Mouse (Mus musculus) cerebellum, adult 8-10 months (tissue): ENCODE measurements around the gene Fbxo28.

Experiments
- DNase-seq: peaks from one replicate; pipeline ENCODE4 v3.0.0; 2022

Fbxo28 gene

GRCm38 (mm10) chr1:182283231-182283630, 58.2 kb downstream of the Fbxo28 start:
- DNase-seq, result no peak

DNA sequence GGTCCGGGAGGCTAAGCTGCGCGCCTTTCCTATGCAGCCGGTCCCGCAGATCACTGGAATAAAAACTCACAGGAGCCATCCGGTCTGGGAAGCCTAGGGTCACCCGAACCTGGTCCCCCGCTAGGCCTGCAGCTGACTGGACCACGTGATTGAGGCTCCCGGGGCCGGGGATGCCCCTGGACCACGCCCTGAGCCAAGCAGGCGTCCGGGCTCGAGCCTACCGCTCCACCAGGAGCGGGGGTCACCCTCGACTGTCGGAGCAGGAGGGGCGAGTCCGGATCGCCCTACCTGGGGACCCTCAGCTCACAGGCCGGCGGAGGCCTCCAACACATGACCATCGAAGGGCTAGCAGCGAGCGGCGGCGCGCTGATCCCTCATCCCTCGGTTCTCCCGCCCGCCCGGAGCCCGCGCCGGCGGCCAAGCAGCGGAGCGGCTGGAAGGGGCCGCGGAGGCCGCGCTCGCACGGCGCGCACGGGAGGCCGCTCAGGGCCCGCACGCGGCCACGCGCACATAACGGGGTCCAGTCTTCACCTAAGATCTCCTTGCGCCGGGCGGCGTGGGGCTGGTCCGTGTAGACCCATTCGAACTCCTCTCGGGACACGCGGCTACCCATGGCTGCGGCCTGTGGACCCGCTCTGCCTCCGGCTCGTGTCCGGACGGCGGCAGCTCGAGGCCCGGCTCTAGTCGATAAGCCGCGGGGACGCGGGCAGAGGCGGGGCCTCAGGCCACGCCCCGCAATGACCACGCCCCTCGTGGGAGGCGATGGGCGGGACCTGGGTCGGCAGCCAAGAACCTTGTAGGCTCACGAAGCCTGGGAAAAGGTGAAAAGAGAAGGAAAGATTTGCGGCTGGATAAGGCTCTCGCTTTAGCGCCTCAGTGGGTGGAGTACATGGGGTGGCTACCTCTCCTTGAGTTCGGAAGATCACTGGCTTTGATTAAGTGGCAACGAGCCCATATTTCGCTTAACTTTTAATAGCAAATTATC, 59.0 kb downstream of the Fbxo28 start, which contains the start of gene Degs1:
TSS of gene Degs1 (minus strand) at position 714 of the 985 bp plus-strand sequence.
- DNase-seq, result peak; percentile 96

GRCm38 (mm10) chr1:182281251-182281711, 60.1 kb downstream of the Fbxo28 start:
- DNase-seq, result no peak

DNA sequence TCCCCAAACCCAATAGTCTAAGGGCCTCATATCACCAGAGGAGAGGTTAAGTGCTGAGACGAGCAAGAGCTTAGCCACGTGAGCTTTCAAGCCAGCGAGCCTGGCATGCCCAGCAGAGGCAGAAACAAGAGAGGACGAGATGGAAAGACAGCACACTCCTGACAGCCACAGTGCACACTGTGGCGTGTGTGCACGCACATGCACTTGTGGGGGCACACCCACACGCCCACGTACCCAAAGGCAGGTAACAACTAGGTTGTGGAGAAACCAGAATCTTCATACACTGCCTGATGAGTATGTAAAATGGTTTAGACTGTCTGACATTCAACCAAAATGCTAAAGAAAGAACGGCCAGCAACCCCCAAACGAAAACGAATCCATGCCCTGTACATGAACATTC, 60.9 kb downstream of the Fbxo28 start:
- no peak for DNase-seq

DNA sequence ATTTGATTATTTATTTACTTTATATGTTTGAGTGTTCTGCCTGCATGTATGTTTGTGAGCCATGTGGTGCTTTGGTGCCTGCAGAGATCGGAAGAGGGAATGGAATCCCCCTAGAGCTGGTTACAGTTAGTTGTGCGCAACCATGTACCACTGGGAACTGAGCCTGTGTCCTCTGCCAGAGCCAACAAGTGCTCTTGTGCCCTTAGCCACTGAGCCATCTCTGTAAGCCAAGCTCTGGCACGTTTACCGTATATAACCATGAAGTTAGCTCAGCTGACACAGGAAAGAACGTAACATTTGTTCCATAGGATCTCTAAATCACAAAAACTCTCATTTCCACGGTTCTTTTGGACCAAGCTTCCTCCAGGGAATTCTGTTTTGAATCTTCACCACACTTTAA, 61.4 kb downstream of the Fbxo28 start:
- no peak for DNase-seq

DNA sequence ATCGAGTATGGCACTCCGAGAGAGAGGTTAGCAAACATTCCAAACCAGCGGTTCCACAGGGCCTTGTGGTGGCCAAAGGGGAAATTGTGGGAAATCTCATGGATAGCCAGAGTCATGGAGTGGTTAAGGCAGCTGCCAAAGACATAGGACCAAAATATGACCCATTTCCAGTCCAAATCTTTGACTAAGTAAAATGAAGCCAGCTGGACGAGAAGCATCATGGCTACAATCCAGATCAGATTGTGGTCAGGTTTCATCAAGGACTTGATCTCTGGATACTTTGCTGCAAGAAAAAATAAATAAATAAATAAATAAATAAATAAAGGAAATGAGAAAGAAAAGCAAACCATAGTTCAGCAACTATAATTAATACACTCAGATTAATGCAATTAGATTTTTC, 62.0 kb downstream of the Fbxo28 start:
- DNase-seq, result no peak

DNA sequence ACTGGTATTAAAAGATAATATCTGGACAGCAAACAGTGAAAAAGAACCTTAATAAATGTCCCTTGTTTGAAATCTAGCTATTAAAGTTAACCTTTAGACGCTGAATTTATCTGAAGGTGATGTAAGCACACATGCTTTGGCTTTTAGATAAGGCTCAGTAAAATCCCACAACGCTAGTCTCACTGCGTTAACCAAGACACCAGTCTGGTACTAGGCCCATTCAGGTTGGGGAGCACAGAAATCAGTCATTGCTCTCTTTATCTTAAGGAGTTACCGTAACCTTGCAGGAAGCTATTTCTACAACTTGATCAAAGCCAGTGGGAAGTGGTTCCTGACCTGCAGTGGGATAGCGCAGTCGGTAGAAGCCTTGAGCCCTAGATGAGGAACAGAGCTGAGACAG, 66.3 kb downstream of the Fbxo28 start:
- no peak for DNase-seq

DNA sequence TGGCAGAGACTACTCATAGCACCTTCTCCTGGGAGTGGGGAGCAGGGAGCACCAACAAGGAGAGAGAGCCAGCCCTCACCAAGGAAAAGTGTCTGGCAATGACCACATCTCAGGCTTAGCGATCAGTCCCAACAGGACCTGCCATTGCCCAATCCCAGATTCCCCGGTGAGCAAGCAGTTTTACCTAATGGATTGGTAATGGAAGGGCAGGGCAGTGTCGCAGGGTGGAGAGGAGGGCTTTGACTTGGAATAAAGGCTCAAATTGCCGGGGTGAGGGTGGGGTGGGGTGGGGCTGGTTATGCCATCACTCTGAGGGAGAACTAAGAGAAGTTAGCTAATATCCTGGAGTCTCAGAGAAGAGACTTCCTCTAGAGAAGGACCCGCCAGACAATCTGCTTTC, 69.8 kb downstream of the Fbxo28 start:
- DNase-seq, result no peak

DNA sequence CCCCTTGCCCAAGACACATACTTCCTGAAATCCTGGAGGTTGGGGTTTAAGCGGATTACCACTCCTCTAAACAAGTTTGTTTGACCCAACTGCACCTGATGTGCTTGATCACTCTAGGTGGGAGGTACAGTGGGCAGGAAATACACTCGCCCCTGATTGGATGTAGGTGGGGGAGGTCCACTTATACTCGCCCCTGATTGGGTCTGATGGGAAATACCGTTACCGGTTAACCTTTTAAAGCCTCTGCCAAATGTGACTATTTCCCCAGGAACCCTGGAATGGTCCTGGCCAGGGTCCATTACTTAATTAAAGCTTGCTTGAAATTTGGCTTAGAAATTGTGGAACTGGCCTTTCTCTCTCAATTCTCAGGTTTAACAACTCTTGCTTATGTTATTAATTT, 70.3 kb downstream of the Fbxo28 start:
- no peak for DNase-seq

DNA sequence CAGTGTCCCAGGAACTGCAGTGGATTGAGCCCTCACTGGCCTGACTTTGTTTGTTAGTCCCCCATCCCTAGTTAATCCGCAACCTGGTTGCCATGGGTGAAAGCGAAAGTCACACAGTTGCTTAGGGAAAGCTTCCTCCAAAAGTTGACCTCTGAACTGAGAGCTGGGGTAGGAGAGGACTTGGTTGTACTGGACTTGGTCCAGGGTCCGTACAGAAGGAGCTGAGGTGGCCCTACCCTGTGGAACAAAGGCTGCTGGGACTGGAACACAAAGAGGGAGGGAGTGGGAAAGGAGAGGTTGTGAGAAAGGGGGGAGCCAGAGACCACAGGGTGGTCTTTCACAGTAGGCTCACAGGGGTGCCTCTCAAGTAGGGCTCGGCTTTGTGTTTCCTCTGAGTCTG, 73.1 kb downstream of the Fbxo28 start:
- no peak for DNase-seq

GRCm38 (mm10) chr1:182266028-182266525, 75.4 kb downstream of the Fbxo28 start:
- DNase-seq, result no peak
